Mouse (Mus musculus) ES-Bruce4 (cell line): ENCODE measurements around the gene Stxbp2. TPM values are rescaled to one million over a fixed set of nuclear protein-coding genes. Genes with fewer than 3 reads are reported as not detected.

Source experiments
- H3K27ac ChIP-seq: 2 replicates; pipeline ENCODE4 v1.5.1; 2012; ENCODE audit warnings: low read length, inconsistent platforms; ENCODE audit not compliant: insufficient read depth
- H3K27me3 ChIP-seq: 2 replicates; pipeline ENCODE4 v1.6.1; 2012; ENCODE audit warnings: mild to moderate bottlenecking, low read length, inconsistent platforms; ENCODE audit not compliant: control insufficient read depth, poor library complexity, insufficient read depth, severe bottlenecking
- H3K36me3 ChIP-seq: 2 replicates; pipeline ENCODE4 v1.6.1; 2012; ENCODE audit warnings: inconsistent platforms, mild to moderate bottlenecking, low read length, moderate library complexity; ENCODE audit not compliant: control insufficient read depth, poor library complexity, insufficient read depth, severe bottlenecking
- H3K4me1 ChIP-seq: one replicate; pipeline ENCODE4 v1.8.1; 2011; ENCODE audit warnings: low read length; ENCODE audit not compliant: control insufficient read depth, insufficient read depth
- H3K4me3 ChIP-seq: 2 replicates; pipeline ENCODE4 v1.5.1; 2011; ENCODE audit warnings: low read depth, mild to moderate bottlenecking, low read length
- H3K9ac ChIP-seq: 2 replicates; pipeline ENCODE4 v1.6.1; 2012; ENCODE audit warnings: low read depth, mild to moderate bottlenecking, inconsistent platforms; ENCODE audit not compliant: poor library complexity, severe bottlenecking
- H3K9me3 ChIP-seq: replicated peaks from 2 replicates; pipeline ENCODE4 v1.6.1; 2012; ENCODE audit warnings: mild to moderate bottlenecking, low read length, inconsistent platforms; ENCODE audit not compliant: control insufficient read depth, poor library complexity, insufficient read depth, severe bottlenecking
- CTCF ChIP-seq: IDR thresholded peaks from one replicate; pipeline ENCODE4 v1.8.1; 2011; ENCODE audit warnings: low read depth, low read length
- EP300 ChIP-seq: IDR thresholded peaks from 2 replicates; pipeline ENCODE4 v1.6.1; 2011; ENCODE audit warnings: low read depth, low read length; ENCODE audit not compliant: insufficient read depth
- POLR2A ChIP-seq: IDR thresholded peaks from one replicate; pipeline ENCODE4 v1.8.1; 2011; ENCODE audit warnings: low read length; ENCODE audit not compliant: insufficient read depth
- polyA plus RNA-seq: library from polyadenylated mRNA; stranded (reverse); fragments of >200 nt; gene quantifications from 2 replicates; pipeline ENCODE4 v1.2.4, GENCODE M21; 2011; ENCODE audit warnings: low read depth; ENCODE audit not compliant: missing spikeins, insufficient read depth, insufficient read length

The Stxbp2 gene
- polyA plus RNA-seq, 1 experiment = 125 TPM

- no peaks in the 10 kb centered on the region for H3K36me3 ChIP-seq
- no peaks in the 10 kb centered on the region for H3K27me3 ChIP-seq
- H3K27ac ChIP-seq = no peak overlapping the region
- no peak overlapping the region for H3K4me3 ChIP-seq
- H3K9ac ChIP-seq = no peak overlapping the region
- H3K9me3 ChIP-seq = no peaks in the 10 kb centered on the region
- TF ChIP-seq CTCF = no peak
- no peak for TF ChIP-seq EP300
- TF ChIP-seq POLR2A = no peak
- H3K4me1 ChIP-seq = peaks cover 10% of the 10 kb centered on the region
Observed at GRCm38 (mm10) chr8:3593470-3593869, 37.3 kb upstream of the Stxbp2 start.

GRCm38 (mm10) chr8:3594466-3594865, 36.3 kb upstream of the Stxbp2 start:
- Histone ChIP-seq H3K27me3 (no peaks in the 10 kb centered on the region), H3K9me3 (no peaks in the 10 kb centered on the region), H3K4me3 (no peak overlapping the region), H3K36me3 (no peaks in the 10 kb centered on the region), H3K4me1 (peaks cover 12% of the 10 kb centered on the region), H3K27ac (no peak overlapping the region), H3K9ac (no peak overlapping the region)
- TF ChIP-seq POLR2A = no peak

- Histone ChIP-seq H3K4me1 (peaks cover 10% of the 10 kb centered on the region), H3K36me3 (peaks cover 25% of the 10 kb centered on the region), H3K4me3 (peak overlapping the region; percentile 58), H3K9me3 (no peaks in the 10 kb centered on the region), H3K9ac (peak overlapping the region; percentile 45), H3K27me3 (no peaks in the 10 kb centered on the region), H3K27ac (peak overlapping the region; percentile 81)
- no peak for TF ChIP-seq EP300
- TF ChIP-seq POLR2A = peak; percentile 76
Observed at GRCm38 (mm10) chr8:3598054-3598453, 32.7 kb upstream of the Stxbp2 start.

- H3K9ac ChIP-seq = peak overlapping the region; percentile 57
- peak overlapping the region; percentile 81 for H3K27ac ChIP-seq
- TF ChIP-seq CTCF = no peak
- peak; percentile 96 for TF ChIP-seq EP300
- peaks cover 36% of the 10 kb centered on the region for H3K36me3 ChIP-seq
- peaks cover 5% of the 10 kb centered on the region for H3K4me1 ChIP-seq
- H3K4me3 ChIP-seq = no peak overlapping the region
- no peaks in the 10 kb centered on the region for H3K9me3 ChIP-seq
- no peaks in the 10 kb centered on the region for H3K27me3 ChIP-seq
Observed at GRCm38 (mm10) chr8:3599219-3599618, 31.5 kb upstream of the Stxbp2 start.

- peaks cover 5% of the 10 kb centered on the region for H3K4me1 ChIP-seq
- no peak for TF ChIP-seq POLR2A
- TF ChIP-seq CTCF = no peak
- TF ChIP-seq EP300 = no peak
- no peaks in the 10 kb centered on the region for H3K9me3 ChIP-seq
- no peaks in the 10 kb centered on the region for H3K27me3 ChIP-seq
- H3K27ac ChIP-seq = peak overlapping the region; percentile 81
- peak overlapping the region; percentile 57 for H3K9ac ChIP-seq
- H3K4me3 ChIP-seq = no peak overlapping the region
- H3K36me3 ChIP-seq = peaks cover 46% of the 10 kb centered on the region
Observed at GRCm38 (mm10) chr8:3600401-3600800, 30.4 kb upstream of the Stxbp2 start.

- Histone ChIP-seq H3K4me1 (peaks cover 5% of the 10 kb centered on the region), H3K36me3 (peaks cover 63% of the 10 kb centered on the region), H3K27me3 (no peaks in the 10 kb centered on the region), H3K9ac (no peak overlapping the region), H3K27ac (no peak overlapping the region), H3K9me3 (no peaks in the 10 kb centered on the region), H3K4me3 (no peak overlapping the region)
- no peak for TF ChIP-seq EP300
- TF ChIP-seq POLR2A = no peak
- TF ChIP-seq CTCF = no peak
Observed at GRCm38 (mm10) chr8:3603439-3603838, 27.3 kb upstream of the Stxbp2 start.
